Mouse (Mus musculus): ENCODE measurements around the gene Prkag2. TPM values are rescaled to one million over a fixed set of nuclear protein-coding genes. Genes with fewer than 3 reads are reported as not detected.

The Prkag2 gene
- polyA plus RNA-seq, 1 experiment from 2014 or later = 97.6 TPM

GRCm38 (mm10) chr5:24908820-24909716 is 191.4 kb downstream of the Prkag2 start:
- H3K4me3 ChIP-seq (replicated peaks; ENCODE audit: low read depth, low read length) = peak overlapping the region; percentile 90
- no peak for ATAC-seq (ENCODE audit: low FRiP score, low TSS enrichment)
- H3K27ac ChIP-seq (replicated peaks; ENCODE audit: low read depth, low read length) = peak overlapping the region; percentile 94
- no peaks in the 10 kb centered on the region for H3K9me3 ChIP-seq (ENCODE audit: control insufficient read depth, low read length)
- no peaks in the 10 kb centered on the region for H3K27me3 ChIP-seq (ENCODE audit: control insufficient read depth, insufficient read depth, low read length)
- peaks cover 13% of the 10 kb centered on the region; the same call in 1 of the 2 replicates for H3K4me1 ChIP-seq (ENCODE audit: control insufficient read depth, insufficient read depth, low read length)
- peak overlapping the region; percentile 73 for H3K4me2 ChIP-seq (ENCODE audit: low read length)
- peak overlapping the region; percentile 96 for H3K9ac ChIP-seq (replicated peaks; ENCODE audit: low read length)
- WGBS = 13% methylated on average over 15 of the region's 19 CpGs
- peak; percentile 78 for DNase-seq
- peaks cover 10% of the 10 kb centered on the region; the same call in 1 of the 2 replicates for H3K36me3 ChIP-seq (ENCODE audit: control insufficient read depth, insufficient read depth, low read length)

DNA sequence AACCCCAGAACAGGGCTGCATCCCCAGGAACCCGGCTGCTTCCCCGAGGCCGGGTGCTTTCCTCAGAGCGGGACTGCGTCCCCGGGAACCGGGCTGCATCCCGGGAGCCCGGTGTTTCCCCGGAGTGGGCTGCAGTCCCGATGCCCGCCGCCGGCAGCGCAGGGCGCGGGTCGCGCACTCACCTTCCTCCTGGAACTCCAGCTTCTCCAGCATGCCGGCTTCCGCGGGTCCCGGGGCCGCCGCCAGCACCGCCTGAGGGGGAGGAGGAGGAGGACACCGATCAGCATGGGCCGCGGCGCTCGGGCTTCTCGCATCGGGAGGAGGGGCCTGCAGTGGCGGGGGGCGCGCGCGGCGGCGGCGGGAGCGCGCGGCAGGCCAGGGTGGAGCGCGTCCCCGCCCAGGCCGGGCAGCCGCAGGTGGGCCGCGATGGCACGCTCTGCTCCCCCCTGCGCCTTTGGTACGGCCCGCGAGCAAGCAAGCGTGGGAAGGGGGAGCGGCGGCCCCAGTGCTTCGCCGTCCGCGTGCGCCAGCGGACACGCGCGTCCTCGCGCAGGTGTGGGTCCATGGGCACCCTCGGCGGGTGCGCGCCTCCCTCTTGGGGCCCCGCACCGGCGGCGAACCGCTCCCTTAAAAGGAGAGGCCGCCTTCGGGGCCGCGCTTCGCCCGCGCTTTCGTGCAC is 192.2 kb downstream of the Prkag2 start:
- no peaks in the 10 kb centered on the region for H3K9me3 ChIP-seq (ENCODE audit: control insufficient read depth, low read length)
- H3K27me3 ChIP-seq (ENCODE audit: control insufficient read depth, insufficient read depth, low read length) = no peaks in the 10 kb centered on the region
- H3K4me2 ChIP-seq (ENCODE audit: low read length) = peak overlapping the region; percentile 73
- peak overlapping the region; percentile 96 for H3K9ac ChIP-seq (replicated peaks; ENCODE audit: low read length)
- peak overlapping the region; percentile 90 for H3K4me3 ChIP-seq (replicated peaks; ENCODE audit: low read depth, low read length)
- H3K36me3 ChIP-seq (ENCODE audit: control insufficient read depth, insufficient read depth, low read length) = peaks cover 10% of the 10 kb centered on the region; the same call in 1 of the 2 replicates
- H3K4me1 ChIP-seq (ENCODE audit: control insufficient read depth, insufficient read depth, low read length) = peaks cover 13% of the 10 kb centered on the region; the same call in 1 of the 2 replicates
- ATAC-seq (ENCODE audit: low FRiP score, low TSS enrichment) (peak; percentile 94), DNase-seq (peak; percentile 96)
- peak overlapping the region; percentile 94 for H3K27ac ChIP-seq (replicated peaks; ENCODE audit: low read depth, low read length)
- 0% methylated on average over 73 of the region's 87 CpGs for WGBS

DNA sequence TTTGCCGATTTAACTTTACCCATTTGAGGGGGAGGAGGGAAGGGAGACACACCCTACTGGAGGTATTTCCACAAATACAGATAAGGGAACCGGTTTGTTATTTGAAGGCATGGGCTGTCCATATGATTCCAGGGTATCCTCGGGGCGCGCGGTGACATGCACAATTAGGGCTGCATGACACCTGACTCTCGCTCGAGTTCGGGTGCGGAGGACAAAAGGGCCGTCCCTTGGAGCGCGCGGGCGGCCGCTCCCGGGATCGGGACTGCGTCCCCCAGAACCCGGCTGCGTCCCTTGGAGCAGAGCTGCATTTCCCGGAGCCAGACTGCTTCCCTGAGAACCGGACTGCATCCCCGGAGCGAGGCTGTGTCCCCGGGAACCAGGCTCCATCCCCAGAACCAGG is 192.7 kb downstream of the Prkag2 start:
- peak overlapping the region; percentile 96 for H3K9ac ChIP-seq (replicated peaks; ENCODE audit: low read length)
- H3K4me3 ChIP-seq (replicated peaks; ENCODE audit: low read depth, low read length) = peak overlapping the region; percentile 90
- peak overlapping the region; percentile 73 for H3K4me2 ChIP-seq (ENCODE audit: low read length)
- DNase-seq (peak; percentile 75), ATAC-seq (ENCODE audit: low FRiP score, low TSS enrichment) (peak; percentile 51; the same call in 1 of the 2 replicates)
- H3K27ac ChIP-seq (replicated peaks; ENCODE audit: low read depth, low read length) = peak overlapping the region; percentile 94
- 1% methylated on average over 26 of the region's 26 CpGs for WGBS
- H3K4me1 ChIP-seq (ENCODE audit: control insufficient read depth, insufficient read depth, low read length) = peaks cover 13% of the 10 kb centered on the region; the same call in 1 of the 2 replicates
- H3K27me3 ChIP-seq (ENCODE audit: control insufficient read depth, insufficient read depth, low read length) = no peaks in the 10 kb centered on the region
- no peaks in the 10 kb centered on the region for H3K9me3 ChIP-seq (ENCODE audit: control insufficient read depth, low read length)
- peaks cover 10% of the 10 kb centered on the region; the same call in 1 of the 2 replicates for H3K36me3 ChIP-seq (ENCODE audit: control insufficient read depth, insufficient read depth, low read length)

GRCm38 (mm10) chr5:24906844-24907243 is 193.6 kb downstream of the Prkag2 start:
- H3K27me3 ChIP-seq (ENCODE audit: control insufficient read depth, insufficient read depth, low read length) = no peaks in the 10 kb centered on the region
- H3K9ac ChIP-seq (replicated peaks; ENCODE audit: low read length) = peak overlapping the region; percentile 96; the same call in 1 of the 2 replicates
- peaks cover 13% of the 10 kb centered on the region; the same call in 1 of the 2 replicates for H3K4me1 ChIP-seq (ENCODE audit: control insufficient read depth, insufficient read depth, low read length)
- DNase-seq (no peak), ATAC-seq (ENCODE audit: low FRiP score, low TSS enrichment) (no peak)
- WGBS = 47% methylated on average over 9 of the region's 9 CpGs
- H3K36me3 ChIP-seq (ENCODE audit: control insufficient read depth, insufficient read depth, low read length) = peaks cover 10% of the 10 kb centered on the region; the same call in 1 of the 2 replicates
- H3K9me3 ChIP-seq (ENCODE audit: control insufficient read depth, low read length) = no peaks in the 10 kb centered on the region
- peak overlapping the region; percentile 90 for H3K4me3 ChIP-seq (replicated peaks; ENCODE audit: low read depth, low read length)
- peak overlapping the region; percentile 73 for H3K4me2 ChIP-seq (ENCODE audit: low read length)
- H3K27ac ChIP-seq (replicated peaks; ENCODE audit: low read depth, low read length) = no peak overlapping the region

GRCm38 (mm10) chr5:24904941-24905340 is 195.5 kb downstream of the Prkag2 start:
- 71% methylated on average over 9 of the region's 9 CpGs for WGBS
- Histone ChIP-seq H3K27ac (replicated peaks; ENCODE audit: low read depth, low read length) (no peak overlapping the region), H3K36me3 (ENCODE audit: control insufficient read depth, insufficient read depth, low read length) (peaks cover 15% of the 10 kb centered on the region), H3K4me2 (ENCODE audit: low read length) (no peak overlapping the region), H3K27me3 (ENCODE audit: control insufficient read depth, insufficient read depth, low read length) (no peaks in the 10 kb centered on the region), H3K9me3 (ENCODE audit: control insufficient read depth, low read length) (no peaks in the 10 kb centered on the region), H3K9ac (replicated peaks; ENCODE audit: low read length) (no peak overlapping the region), H3K4me1 (ENCODE audit: control insufficient read depth, insufficient read depth, low read length) (peaks cover 13% of the 10 kb centered on the region; the same call in 1 of the 2 replicates), H3K4me3 (replicated peaks; ENCODE audit: low read depth, low read length) (no peak overlapping the region)
- no peak for ATAC-seq (ENCODE audit: low FRiP score, low TSS enrichment)
- no peak for DNase-seq

- H3K9me3 ChIP-seq (ENCODE audit: control insufficient read depth, low read length) = no peaks in the 10 kb centered on the region
- H3K4me2 ChIP-seq (ENCODE audit: low read length) = no peak overlapping the region
- no peak overlapping the region for H3K27ac ChIP-seq (replicated peaks; ENCODE audit: low read depth, low read length)
- ATAC-seq (ENCODE audit: low FRiP score, low TSS enrichment) (no peak), DNase-seq (no peak)
- H3K36me3 ChIP-seq (ENCODE audit: control insufficient read depth, insufficient read depth, low read length) = peaks cover 15% of the 10 kb centered on the region
- no peak overlapping the region for H3K9ac ChIP-seq (replicated peaks; ENCODE audit: low read length)
- no peaks in the 10 kb centered on the region for H3K27me3 ChIP-seq (ENCODE audit: control insufficient read depth, insufficient read depth, low read length)
- peaks cover 13% of the 10 kb centered on the region; the same call in 1 of the 2 replicates for H3K4me1 ChIP-seq (ENCODE audit: control insufficient read depth, insufficient read depth, low read length)
- H3K4me3 ChIP-seq (replicated peaks; ENCODE audit: low read depth, low read length) = no peak overlapping the region
- WGBS = 93% methylated on average over 8 of the region's 8 CpGs
These were observed 196.0 kb downstream of the Prkag2 start for GRCm38 (mm10) chr5:24904423-24904822.

DNA sequence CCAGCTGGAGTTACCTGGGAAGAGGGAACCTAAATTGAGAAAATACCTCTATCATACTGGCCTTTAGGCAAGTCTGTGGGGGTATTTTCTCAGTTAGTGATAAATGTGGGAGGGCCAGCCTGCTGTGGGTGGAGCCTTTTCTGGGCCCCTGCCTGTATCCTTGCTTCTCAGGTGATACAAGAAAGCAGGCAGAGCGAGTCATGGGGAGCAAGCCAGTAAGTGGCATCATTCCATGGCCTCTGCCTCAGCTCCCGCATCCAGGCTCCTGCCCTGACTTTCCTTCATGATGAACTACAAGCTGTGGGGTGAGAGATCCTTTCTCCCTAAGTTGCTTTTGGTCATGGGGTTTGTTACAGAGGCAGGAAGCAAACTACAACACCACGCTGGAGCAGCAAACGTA is 196.4 kb downstream of the Prkag2 start:
- Histone ChIP-seq H3K27me3 (ENCODE audit: control insufficient read depth, insufficient read depth, low read length) (no peaks in the 10 kb centered on the region), H3K4me2 (ENCODE audit: low read length) (no peak overlapping the region), H3K9me3 (ENCODE audit: control insufficient read depth, low read length) (no peaks in the 10 kb centered on the region), H3K27ac (replicated peaks; ENCODE audit: low read depth, low read length) (no peak overlapping the region), H3K4me3 (replicated peaks; ENCODE audit: low read depth, low read length) (no peak overlapping the region), H3K4me1 (ENCODE audit: control insufficient read depth, insufficient read depth, low read length) (peaks cover 13% of the 10 kb centered on the region; the same call in 1 of the 2 replicates), H3K36me3 (ENCODE audit: control insufficient read depth, insufficient read depth, low read length) (peaks cover 15% of the 10 kb centered on the region), H3K9ac (replicated peaks; ENCODE audit: low read length) (no peak overlapping the region)
- 93% methylated on average over 4 of the region's 4 CpGs for WGBS
- ATAC-seq (ENCODE audit: low FRiP score, low TSS enrichment) = no peak
- DNase-seq = no peak

DNA sequence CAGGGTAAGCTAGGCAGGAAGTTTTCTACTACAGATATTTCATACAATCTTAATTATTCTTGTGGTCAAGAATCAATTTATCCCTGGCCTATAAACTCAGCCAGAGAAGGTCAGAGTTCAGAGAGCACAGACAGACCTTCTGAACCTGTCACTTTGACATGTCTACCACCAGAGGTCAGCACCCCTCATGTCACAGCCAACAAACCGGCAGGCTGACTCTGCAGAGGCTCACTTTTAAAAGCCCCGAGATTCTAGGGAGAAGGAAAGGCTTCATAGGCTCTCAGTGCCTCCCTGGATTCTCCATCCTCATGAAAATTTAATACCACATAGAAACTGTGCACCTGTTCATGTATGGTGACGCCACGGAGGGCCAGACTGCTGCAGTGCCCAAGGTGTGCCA is 197.6 kb downstream of the Prkag2 start:
- Histone ChIP-seq H3K4me1 (ENCODE audit: control insufficient read depth, insufficient read depth, low read length) (peaks cover 13% of the 10 kb centered on the region; the same call in 1 of the 2 replicates), H3K9me3 (ENCODE audit: control insufficient read depth, low read length) (no peaks in the 10 kb centered on the region), H3K27me3 (ENCODE audit: control insufficient read depth, insufficient read depth, low read length) (no peaks in the 10 kb centered on the region), H3K27ac (replicated peaks; ENCODE audit: low read depth, low read length) (no peak overlapping the region), H3K4me3 (replicated peaks; ENCODE audit: low read depth, low read length) (no peak overlapping the region), H3K9ac (replicated peaks; ENCODE audit: low read length) (no peak overlapping the region), H3K36me3 (ENCODE audit: control insufficient read depth, insufficient read depth, low read length) (peaks cover 15% of the 10 kb centered on the region), H3K4me2 (ENCODE audit: low read length) (no peak overlapping the region)
- DNase-seq (peak; percentile 73), ATAC-seq (ENCODE audit: low FRiP score, low TSS enrichment) (no peak)
- 16% methylated on average over 4 of the region's 4 CpGs for WGBS

Data from midbrain, embryonic 14.5 days (tissue).